32 mouse cellular contexts compared by ENCODE assay signal in genomic region chr2:14279256-14279655, GRCm38 (mm10). TPM values are rescaled to one million over a fixed set of nuclear protein-coding genes. Genes with fewer than 3 reads are reported as not detected.
DNase-seq lines count a peak whose midpoint lies in the region; ATAC-seq and TF ChIP-seq lines count a peak whose summit lies in the region.
"Had no signal": no experiment of that assay in that cellular context is flagged by ENCODE, and none has a peak within 500 bp of the region (broad histone marks: within the 10 kb centered on the region; RNA-seq: fewer than 3 reads in every experiment).

No protein-coding gene starts in this region.

- no peaks in the 10 kb centered on the region for H3K9me3 ChIP-seq in limb, embryonic 13.5 days
- no peaks in the 10 kb centered on the region for H3K9me3 ChIP-seq in limb, embryonic 10.5 days (replicated peaks)
- no peaks in the 10 kb centered on the region for H3K9me3 ChIP-seq in intestine, embryonic 14.5 days (ENCODE audit: control insufficient read depth, low read length)
- no peaks in the 10 kb centered on the region for H3K9me3 ChIP-seq in limb, embryonic 14.5 days (ENCODE audit: control insufficient read depth, low read length)
- no peaks in the 10 kb centered on the region for H3K9me3 ChIP-seq in forebrain, embryonic 14.5 days (replicated peaks; ENCODE audit: control insufficient read depth, low read length)
- no peaks in the 10 kb centered on the region for H3K9me3 ChIP-seq in hindbrain, embryonic 11.5 days (ENCODE audit: control insufficient read depth, low read length)
- H3K9me3 ChIP-seq: limb, embryonic 12.5 days; liver, embryonic 12.5 days; midbrain, embryonic 12.5 days; neural tube, embryonic 15.5 days had no signal

- H3K36me3 ChIP-seq in limb, embryonic 13.5 days = no peaks in the 10 kb centered on the region
- H3K36me3 ChIP-seq in limb, embryonic 10.5 days = no peaks in the 10 kb centered on the region
- no peaks in the 10 kb centered on the region for H3K36me3 ChIP-seq in intestine, embryonic 14.5 days (ENCODE audit: control insufficient read depth, insufficient read depth, low read length)
- no peaks in the 10 kb centered on the region for H3K36me3 ChIP-seq in limb, embryonic 14.5 days (ENCODE audit: control insufficient read depth, insufficient read depth, low read length)
- no peaks in the 10 kb centered on the region for H3K36me3 ChIP-seq in forebrain, embryonic 14.5 days (ENCODE audit: control insufficient read depth, insufficient read depth, low read length)
- no peaks in the 10 kb centered on the region for H3K36me3 ChIP-seq in hindbrain, embryonic 11.5 days (ENCODE audit: control insufficient read depth, insufficient read depth, low read length)
- H3K36me3 ChIP-seq: limb, embryonic 12.5 days; liver, embryonic 12.5 days; midbrain, embryonic 12.5 days; neural tube, embryonic 15.5 days had no signal

- ATAC-seq in limb, embryonic 13.5 days (ENCODE audit: low FRiP score, low read depth) = 0 out of 2 replicates have a peak, but pooled peaks have one; percentile 11
- ATAC-seq in intestine, embryonic 14.5 days (replicated peaks; ENCODE audit: low FRiP score, low TSS enrichment, low read depth) = peak; percentile 80; the same call in 1 of the 2 replicates
- 0 out of 2 replicates have a peak, but pooled peaks have one; percentile 30 for ATAC-seq in limb, embryonic 14.5 days (ENCODE audit: low FRiP score, low read depth)
- ATAC-seq in forebrain, embryonic 14.5 days = no peak
- ATAC-seq in hindbrain, embryonic 11.5 days (ENCODE audit: low FRiP score) = no peak
- ATAC-seq: forebrain, postnatal 0 days; liver, embryonic 12.5 days; liver, postnatal 0 days had no signal

- H3K9ac ChIP-seq in limb, embryonic 13.5 days = no peak overlapping the region
- no peak overlapping the region for H3K9ac ChIP-seq in intestine, embryonic 14.5 days (ENCODE audit: low read length)
- no peak overlapping the region for H3K9ac ChIP-seq in limb, embryonic 14.5 days (ENCODE audit: low read depth, low read length, severe bottlenecking)
- no peak overlapping the region for H3K9ac ChIP-seq in forebrain, embryonic 14.5 days (ENCODE audit: low read length)
- H3K9ac ChIP-seq in hindbrain, embryonic 11.5 days (ENCODE audit: low read depth, low read length) = no peak overlapping the region
- H3K9ac ChIP-seq: forebrain, postnatal 0 days; hindbrain, embryonic 14.5 days; limb, embryonic 12.5 days; liver, embryonic 12.5 days; liver, postnatal 0 days; midbrain, embryonic 12.5 days; neural tube, embryonic 15.5 days had no signal

- WGBS in limb, embryonic 13.5 days = 35% methylated on average over 2 of the region's 2 CpGs
- 70% methylated on average over 2 of the region's 2 CpGs for WGBS in limb, embryonic 10.5 days
- WGBS in intestine, embryonic 14.5 days = 21% methylated on average over 2 of the region's 2 CpGs
- 34% methylated on average over 2 of the region's 2 CpGs for whole genome bisulfite sequencing in limb, embryonic 14.5 days
- WGBS in forebrain, embryonic 14.5 days = 73% methylated on average over 2 of the region's 2 CpGs
- 69% methylated on average over 2 of the region's 2 CpGs for WGBS in hindbrain, embryonic 11.5 days

- no peak overlapping the region for H3K4me3 ChIP-seq in limb, embryonic 13.5 days
- no peak overlapping the region for H3K4me3 ChIP-seq in limb, embryonic 10.5 days
- H3K4me3 ChIP-seq in intestine, embryonic 14.5 days (ENCODE audit: low read depth, low read length) = no peak overlapping the region
- H3K4me3 ChIP-seq in limb, embryonic 14.5 days (replicated peaks; ENCODE audit: low read length) = no peak overlapping the region
- no peak overlapping the region for H3K4me3 ChIP-seq in forebrain, embryonic 14.5 days (ENCODE audit: low read depth, low read length)
- H3K4me3 ChIP-seq in hindbrain, embryonic 11.5 days (ENCODE audit: low read depth, low read length) = no peak overlapping the region
- H3K4me3 ChIP-seq: erythroblast, embryonic 14.5 days; limb, embryonic 12.5 days; liver, embryonic 12.5 days; midbrain, embryonic 12.5 days; neural tube, embryonic 15.5 days had no signal

- H3K4me2 ChIP-seq in limb, embryonic 13.5 days (replicated peaks) = no peak overlapping the region
- no peak overlapping the region for H3K4me2 ChIP-seq in intestine, embryonic 14.5 days (ENCODE audit: low read length)
- H3K4me2 ChIP-seq in limb, embryonic 14.5 days (replicated peaks; ENCODE audit: low read depth, low read length, severe bottlenecking) = no peak overlapping the region
- H3K4me2 ChIP-seq in forebrain, embryonic 14.5 days (ENCODE audit: low read length) = no peak overlapping the region
- H3K4me2 ChIP-seq in hindbrain, embryonic 11.5 days (replicated peaks; ENCODE audit: low read depth, low read length) = no peak overlapping the region
- H3K4me2 ChIP-seq: heart, embryonic 11.5 days; hindbrain, embryonic 14.5 days; limb, embryonic 12.5 days; liver, embryonic 12.5 days; midbrain, embryonic 12.5 days; neural tube, embryonic 15.5 days had no signal

- DNase-seq in limb, embryonic 10.5 days (ENCODE audit: low spot score) = no peak
- DNase-seq in intestine, embryonic 14.5 days (ENCODE audit: low spot score) = no peak
- DNase-seq in limb, embryonic 14.5 days (ENCODE audit: low spot score) = peak; percentile 9
- no peak for DNase-seq in forebrain, embryonic 14.5 days (ENCODE audit: low spot score)
- no peak for DNase-seq in cerebellum, postnatal 4 days (ENCODE audit: low spot score in 2 of 2)
- no peak for DNase-seq in hindbrain, embryonic 11.5 days (ENCODE audit: low spot score)
- DNase-seq: adrenal gland, postnatal 10 days; B cell, adult 2 months; cerebellum, adult 9-10 months; cerebellum, postnatal 36 days; forebrain, postnatal 0 days; gastrocnemius, postnatal 10 days; heart, adult 11 months; heart, postnatal 4 days; kidney, adult 8-10 months; kidney, postnatal 10 days; layer of hippocampus, adult 9-11 months; liver, postnatal 0 days; lung, postnatal 36 days; right cerebral cortex, postnatal 25 days; spleen, adult 18-20 months; thymus, adult 18-20 months; thymus, postnatal 25 days had no signal

- H3K4me1 ChIP-seq in limb, embryonic 13.5 days = no peaks in the 10 kb centered on the region
- H3K4me1 ChIP-seq in limb, embryonic 10.5 days = no peaks in the 10 kb centered on the region
- H3K4me1 ChIP-seq in intestine, embryonic 14.5 days (replicated peaks; ENCODE audit: control insufficient read depth, insufficient read depth, low read length) = no peaks in the 10 kb centered on the region
- H3K4me1 ChIP-seq in limb, embryonic 14.5 days (ENCODE audit: control insufficient read depth, insufficient read depth, low read length) = no peaks in the 10 kb centered on the region
- H3K4me1 ChIP-seq in forebrain, embryonic 14.5 days (ENCODE audit: control insufficient read depth, insufficient read depth, low read length) = no peaks in the 10 kb centered on the region
- H3K4me1 ChIP-seq in hindbrain, embryonic 11.5 days (replicated peaks; ENCODE audit: control insufficient read depth, insufficient read depth, low read length) = no peaks in the 10 kb centered on the region
- H3K4me1 ChIP-seq: limb, embryonic 12.5 days; liver, embryonic 12.5 days; midbrain, embryonic 12.5 days; neural tube, embryonic 15.5 days had no signal

- H3K27me3 ChIP-seq in limb, embryonic 13.5 days = no peaks in the 10 kb centered on the region
- H3K27me3 ChIP-seq in limb, embryonic 10.5 days (ENCODE audit: low read depth, poor library complexity, severe bottlenecking) = no peaks in the 10 kb centered on the region
- no peaks in the 10 kb centered on the region for H3K27me3 ChIP-seq in intestine, embryonic 14.5 days (replicated peaks; ENCODE audit: control insufficient read depth, insufficient read depth, low read length)
- no peaks in the 10 kb centered on the region for H3K27me3 ChIP-seq in limb, embryonic 14.5 days (ENCODE audit: control insufficient read depth, insufficient read depth, low read length)
- no peaks in the 10 kb centered on the region for H3K27me3 ChIP-seq in forebrain, embryonic 14.5 days (replicated peaks; ENCODE audit: control insufficient read depth, insufficient read depth, low read length)
- no peaks in the 10 kb centered on the region for H3K27me3 ChIP-seq in hindbrain, embryonic 11.5 days (ENCODE audit: control insufficient read depth, insufficient read depth, low read length)
- H3K27me3 ChIP-seq: CH12.LX; limb, embryonic 12.5 days; liver, embryonic 12.5 days; midbrain, embryonic 12.5 days; neural tube, embryonic 15.5 days had no signal

- TF ChIP-seq POLR2A in limb, embryonic 14.5 days (IDR thresholded peaks at IDR 0.05; ENCODE audit: borderline replicate concordance, extremely low read depth, insufficient read depth, insufficient read length) = no peak

- no peak overlapping the region for H3K27ac ChIP-seq in limb, embryonic 13.5 days
- H3K27ac ChIP-seq in limb, embryonic 10.5 days = no peak overlapping the region
- no peak overlapping the region for H3K27ac ChIP-seq in intestine, embryonic 14.5 days (ENCODE audit: low read depth)
- H3K27ac ChIP-seq in limb, embryonic 14.5 days (replicated peaks; ENCODE audit: low read depth, low read length) = no peak overlapping the region
- H3K27ac ChIP-seq in forebrain, embryonic 14.5 days (ENCODE audit: low read depth, low read length) = no peak overlapping the region
- H3K27ac ChIP-seq in hindbrain, embryonic 11.5 days (ENCODE audit: low read depth, low read length) = no peak overlapping the region
- H3K27ac ChIP-seq: hindbrain, embryonic 14.5 days; limb, embryonic 12.5 days; liver, embryonic 12.5 days; midbrain, embryonic 12.5 days; neural tube, embryonic 15.5 days had no signal

RNA-seq across cellular contexts. Expression of gene Mrc1, which starts 50.1 kb away (rescaled TPM):
- 5.4 and 5.7 TPM in 2 replicates for polyA plus RNA-seq in limb, embryonic 13.5 days (2015; fragmentation: Nextera tagmentation; extraction: Ambion mirVana)
- 1.2 and 1.4 TPM in 2 replicates for polyA plus RNA-seq in limb, embryonic 10.5 days (2016; fragmentation: Nextera tagmentation; extraction: Ambion mirVana)
- polyA plus RNA-seq in intestine, embryonic 14.5 days (2014; fragmentation: Nextera tagmentation; extraction: Ambion mirVana) = 7.9 TPM in 2 replicates
- polyA plus RNA-seq in limb, embryonic 14.5 days (2012; rRNA removed) = 9.9 and 11.8 TPM in 2 replicates
- polyA plus RNA-seq in limb, embryonic 14.5 days (2014; fragmentation: Nextera tagmentation; extraction: Ambion mirVana) = 12.7 and 14.9 TPM in 2 replicates
- polyA plus RNA-seq in forebrain, embryonic 14.5 days (2014; fragmentation: Nextera tagmentation; extraction: Ambion mirVana) = 6.0 and 7.2 TPM in 2 replicates
- polyA plus RNA-seq in hindbrain, embryonic 11.5 days (2014; fragmentation: Nextera tagmentation; extraction: Ambion mirVana) = 5.7 and 6.9 TPM in 2 replicates

Comparison
In these comparisons a context has a peak if more than half of its experiments do, and no peak if none do; other contexts are left out.
1. ATAC-seq: peak in limb, embryonic 13.5 days (single experiment), intestine, embryonic 14.5 days (single experiment) and limb, embryonic 14.5 days (single experiment); none in forebrain, embryonic 14.5 days (single experiment) and hindbrain, embryonic 11.5 days (single experiment).